Mouse (Mus musculus) liver, embryonic 11.5 days (tissue): Measurements from ENCODE around the gene Lpin3. TPM values are rescaled to one million over a fixed set of nuclear protein-coding genes. Genes with fewer than 3 reads are reported as not detected.

Experiments used
- ATAC-seq: fragments of 200-750 bp; cut with Nextera tagmentation; replicated peaks from 2 replicates; pipeline ENCODE4 v1.8.0; 2017; ENCODE audit warnings: moderate number of reproducible peaks, mild to moderate bottlenecking, moderate TSS enrichment, moderate library complexity; ENCODE audit not compliant: low FRiP score
- DNase-seq: peaks from one replicate; pipeline ENCODE4 v3.0.0-alpha.2; 2017; ENCODE audit warnings: low spot score
- H3K27ac ChIP-seq: fragments of 300-500 bp; sonication (generic); 2 replicates; pipeline ENCODE4 v1.5.1; 2014; ENCODE audit warnings: mild to moderate bottlenecking, low read depth, low read length, control low read depth
- H3K27me3 ChIP-seq: fragments of 300-500 bp; sonication (generic); replicated peaks from 2 replicates; pipeline ENCODE4 v1.6.1; 2014; ENCODE audit warnings: low read length, mixed read lengths; ENCODE audit not compliant: control insufficient read depth, insufficient read depth
- H3K36me3 ChIP-seq: fragments of 300-500 bp; sonication (generic); 2 replicates; pipeline ENCODE4 v1.6.1; 2014; ENCODE audit warnings: mild to moderate bottlenecking, low read length, moderate library complexity, mixed read lengths; ENCODE audit not compliant: control insufficient read depth, insufficient read depth
- H3K4me1 ChIP-seq: fragments of 300-500 bp; sonication (generic); replicated peaks from 2 replicates; pipeline ENCODE4 v1.6.1; 2014; ENCODE audit warnings: low read length, mixed read lengths; ENCODE audit not compliant: control insufficient read depth, insufficient read depth
- H3K4me2 ChIP-seq: fragments of 300-500 bp; sonication (generic); 2 replicates; pipeline ENCODE4 v1.6.1; 2014; ENCODE audit warnings: mild to moderate bottlenecking, control low read depth, moderate library complexity
- H3K4me3 ChIP-seq: fragments of 300-500 bp; sonication (generic); 2 replicates; pipeline ENCODE4 v1.5.1; 2014; ENCODE audit warnings: low read depth, low read length, control low read depth
- H3K9ac ChIP-seq: fragments of 300-500 bp; sonication (generic); 2 replicates; pipeline ENCODE4 v1.6.1; 2014; ENCODE audit warnings: low read depth, low read length, control low read depth
- H3K9me3 ChIP-seq: fragments of 300-500 bp; sonication (generic); 2 replicates; pipeline ENCODE4 v1.6.1; 2016; ENCODE audit warnings: low read length, inconsistent platforms, mixed read lengths; ENCODE audit not compliant: control insufficient read depth
- WGBS: fragments of 180-500 bp; shearing (Covaris S2); extraction: QIAGEN DNeasy Blood & Tissue Kit; methylation state at CpG from one replicate; pipeline ENCODE4 v1.1.7; 2014; 5-methylcytosine and 5-hydroxymethylcytosine counted together
- polyA plus RNA-seq: library from polyadenylated mRNA; unstranded; fragments of >200 nt; fragmentation: Nextera tagmentation; extraction: Ambion mirVana; gene quantifications from 2 replicates; pipeline ENCODE4 v1.2.1, GENCODE M21; 2014

The Lpin3 gene
- polyA plus RNA-seq, 1 experiment from 2014 or later = 1.3 TPM

- no peaks in the 10 kb centered on the region for H3K36me3 ChIP-seq
- DNase-seq (no peak), ATAC-seq (no peak)
- H3K4me1 ChIP-seq = no peaks in the 10 kb centered on the region
- no peak overlapping the region for H3K27ac ChIP-seq
- H3K9ac ChIP-seq = no peak overlapping the region
- H3K4me2 ChIP-seq = no peak overlapping the region
- no peak overlapping the region for H3K4me3 ChIP-seq
- H3K27me3 ChIP-seq = no peaks in the 10 kb centered on the region
- 57% methylated on average over 7 of the region's 7 CpGs for WGBS
- H3K9me3 ChIP-seq = no peaks in the 10 kb centered on the region
Observed at GRCm38 (mm10) chr2:160901656-160902412, 21.4 kb downstream of the Lpin3 start.

GRCm38 (mm10) chr2:160905301-160905700, 24.8 kb downstream of the Lpin3 start:
- Histone ChIP-seq H3K27ac (no peak overlapping the region), H3K4me2 (no peak overlapping the region), H3K9me3 (no peaks in the 10 kb centered on the region), H3K36me3 (no peaks in the 10 kb centered on the region), H3K4me3 (no peak overlapping the region), H3K27me3 (peaks cover 21% of the 10 kb centered on the region), H3K4me1 (no peaks in the 10 kb centered on the region), H3K9ac (no peak overlapping the region)
- no peak for DNase-seq
- ATAC-seq = no peak
- WGBS = 91% methylated on average over 12 of the region's 12 CpGs

GRCm38 (mm10) chr2:160906101-160906500, 25.6 kb downstream of the Lpin3 start:
- Histone ChIP-seq H3K4me2 (no peak overlapping the region), H3K4me1 (no peaks in the 10 kb centered on the region), H3K36me3 (no peaks in the 10 kb centered on the region), H3K4me3 (no peak overlapping the region), H3K27ac (no peak overlapping the region), H3K9ac (no peak overlapping the region), H3K9me3 (no peaks in the 10 kb centered on the region), H3K27me3 (peaks cover 29% of the 10 kb centered on the region)
- 66% methylated on average over 5 of the region's 5 CpGs for WGBS
- DNase-seq (no peak), ATAC-seq (no peak)

GRCm38 (mm10) chr2:160908607-160909006, 28.1 kb downstream of the Lpin3 start:
- Histone ChIP-seq H3K27me3 (peaks cover 54% of the 10 kb centered on the region), H3K4me3 (no peak overlapping the region), H3K27ac (no peak overlapping the region), H3K9me3 (no peaks in the 10 kb centered on the region), H3K4me1 (peaks cover 5% of the 10 kb centered on the region), H3K36me3 (no peaks in the 10 kb centered on the region), H3K9ac (no peak overlapping the region), H3K4me2 (no peak overlapping the region)
- DNase-seq (no peak), ATAC-seq (no peak)
- WGBS = 47% methylated on average over 18 of the region's 18 CpGs

- no peaks in the 10 kb centered on the region for H3K36me3 ChIP-seq
- peaks cover 61% of the 10 kb centered on the region for H3K27me3 ChIP-seq
- no peak overlapping the region for H3K4me2 ChIP-seq
- H3K4me1 ChIP-seq = peaks cover 5% of the 10 kb centered on the region
- H3K27ac ChIP-seq = no peak overlapping the region
- WGBS = 79% methylated on average over 5 of the region's 5 CpGs
- no peak overlapping the region for H3K9ac ChIP-seq
- no peak for ATAC-seq
- no peak overlapping the region for H3K4me3 ChIP-seq
- no peak for DNase-seq
- no peaks in the 10 kb centered on the region for H3K9me3 ChIP-seq
Observed at GRCm38 (mm10) chr2:160910633-160911032, 30.2 kb downstream of the Lpin3 start.

GRCm38 (mm10) chr2:160911558-160912201, 31.2 kb downstream of the Lpin3 start:
- peak; percentile 44 for DNase-seq
- peaks cover 64% of the 10 kb centered on the region for H3K27me3 ChIP-seq
- ATAC-seq = no peak
- peak overlapping the region; percentile 63 for H3K4me2 ChIP-seq
- H3K4me3 ChIP-seq = peak overlapping the region; percentile 40
- no peak overlapping the region for H3K27ac ChIP-seq
- H3K36me3 ChIP-seq = no peaks in the 10 kb centered on the region
- H3K4me1 ChIP-seq = peaks cover 5% of the 10 kb centered on the region
- 4% methylated on average over 63 of the region's 64 CpGs for WGBS
- no peak overlapping the region for H3K9ac ChIP-seq
- no peaks in the 10 kb centered on the region for H3K9me3 ChIP-seq

- DNase-seq (peak; percentile 35), ATAC-seq (no peak)
- peak within 1 kb of the TSS; percentile 63 for H3K4me2 ChIP-seq
- no peak within 1 kb of the TSS for H3K9ac ChIP-seq
- peak within 1 kb of the TSS; percentile 40 for H3K4me3 ChIP-seq
- WGBS = 3% methylated on average over 46 of the region's 46 CpGs
- H3K27ac ChIP-seq = no peak within 1 kb of the TSS
- H3K36me3 ChIP-seq = no peaks in the 10 kb centered on the region
- H3K9me3 ChIP-seq = no peaks in the 10 kb centered on the region
- peaks cover 5% of the 10 kb centered on the region for H3K4me1 ChIP-seq
- peaks cover 64% of the 10 kb centered on the region for H3K27me3 ChIP-seq
Observed at GRCm38 (mm10) chr2:160912231-160912671, 31.8 kb downstream of the Lpin3 start, which contains the start of gene Emilin3. Emilin3 (minus strand) TSS chr2:160912328.

GRCm38 (mm10) chr2:160914656-160915055, 34.2 kb downstream of the Lpin3 start:
- Histone ChIP-seq H3K27me3 (peaks cover 49% of the 10 kb centered on the region), H3K4me1 (peaks cover 5% of the 10 kb centered on the region), H3K9me3 (no peaks in the 10 kb centered on the region), H3K27ac (no peak overlapping the region), H3K4me2 (no peak overlapping the region), H3K4me3 (no peak overlapping the region), H3K9ac (no peak overlapping the region), H3K36me3 (no peaks in the 10 kb centered on the region)
- no peak for DNase-seq
- no peak for ATAC-seq
- WGBS = 77% methylated on average over 9 of the region's 9 CpGs
